Mouse (Mus musculus): ENCODE results near the gene Gopc. TPM values are rescaled to one million over a fixed set of nuclear protein-coding genes. Genes with fewer than 3 reads are reported as not detected.

The Gopc gene
- polyA plus RNA-seq (2015; fragmentation: Nextera tagmentation; extraction: Ambion mirVana), result 19.8 and 20.2 TPM in 2 replicates

- H3K4me2 ChIP-seq (ENCODE audit: low read depth, low read length), result peak within 1 kb of the TSS; percentile 95
These were observed at the start of gene Gopc for GRCm38 (mm10) chr10:52381845-52382591. Gene Gopc (minus strand): TSS chr10:52382124.

DNA sequence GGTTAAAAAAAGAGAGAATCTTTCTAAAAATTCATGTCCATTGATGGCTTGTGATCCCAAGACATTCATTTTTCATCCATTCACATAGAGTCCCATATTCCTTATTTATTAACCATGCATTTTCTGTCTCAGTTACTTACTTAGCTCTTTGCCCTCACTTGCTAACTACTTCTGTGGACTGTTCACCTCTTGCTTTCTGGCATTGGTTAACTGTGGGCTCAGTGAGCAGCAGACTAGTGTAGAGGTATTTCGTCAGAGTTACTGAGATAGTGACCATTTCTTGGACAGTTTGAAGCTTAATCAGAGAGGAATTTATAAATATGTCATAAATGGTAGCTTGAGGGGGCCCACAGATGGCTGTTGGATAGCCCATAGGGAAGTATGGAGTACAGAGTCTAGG lies 49.0 kb upstream of the Gopc start:
- H3K4me2 ChIP-seq (ENCODE audit: low read depth, low read length), result no peak overlapping the region
- H3K9me3 ChIP-seq (ENCODE audit: control insufficient read depth, low read length), result no peaks in the 10 kb centered on the region
- 0 out of 2 replicates have a peak, but pooled peaks cover 2% of the 10 kb centered on the region for H3K4me1 ChIP-seq (replicated peaks; ENCODE audit: control insufficient read depth, insufficient read depth, low read length)
- H3K4me3 ChIP-seq (ENCODE audit: low read length), result no peak overlapping the region
- ATAC-seq (ENCODE audit: low read depth), result no peak
- no peaks in the 10 kb centered on the region for H3K27me3 ChIP-seq (ENCODE audit: control insufficient read depth, insufficient read depth, low read depth, low read length)
- no peak overlapping the region for H3K9ac ChIP-seq (ENCODE audit: low read length)
- WGBS, result 84% methylated on average over 1 of the region's 1 CpGs
- H3K27ac ChIP-seq (ENCODE audit: low read length), result no peak overlapping the region
- H3K36me3 ChIP-seq (ENCODE audit: control insufficient read depth, insufficient read depth, low read length), result peaks cover 28% of the 10 kb centered on the region

More at GRCm38 (mm10) chr10:52381845-52382591, at the start of gene Gopc:
- Histone ChIP-seq H3K27ac (ENCODE audit: low read length) (peak within 1 kb of the TSS; percentile 93), H3K4me3 (ENCODE audit: low read length) (peak within 1 kb of the TSS; percentile 95), H3K9me3 (ENCODE audit: control insufficient read depth, low read length) (no peaks in the 10 kb centered on the region), H3K27me3 (ENCODE audit: control insufficient read depth, insufficient read depth, low read depth, low read length) (no peaks in the 10 kb centered on the region), H3K4me1 (replicated peaks; ENCODE audit: control insufficient read depth, insufficient read depth, low read length) (0 out of 2 replicates have a peak, but pooled peaks cover 5% of the 10 kb centered on the region), H3K9ac (ENCODE audit: low read length) (peak within 1 kb of the TSS; percentile 95), H3K36me3 (ENCODE audit: control insufficient read depth, insufficient read depth, low read length) (no peaks in the 10 kb centered on the region)
- peak; percentile 99 for ATAC-seq (ENCODE audit: low read depth)
- WGBS, result under 1% methylated on average over 55 of the region's 71 CpGs

DNA sequence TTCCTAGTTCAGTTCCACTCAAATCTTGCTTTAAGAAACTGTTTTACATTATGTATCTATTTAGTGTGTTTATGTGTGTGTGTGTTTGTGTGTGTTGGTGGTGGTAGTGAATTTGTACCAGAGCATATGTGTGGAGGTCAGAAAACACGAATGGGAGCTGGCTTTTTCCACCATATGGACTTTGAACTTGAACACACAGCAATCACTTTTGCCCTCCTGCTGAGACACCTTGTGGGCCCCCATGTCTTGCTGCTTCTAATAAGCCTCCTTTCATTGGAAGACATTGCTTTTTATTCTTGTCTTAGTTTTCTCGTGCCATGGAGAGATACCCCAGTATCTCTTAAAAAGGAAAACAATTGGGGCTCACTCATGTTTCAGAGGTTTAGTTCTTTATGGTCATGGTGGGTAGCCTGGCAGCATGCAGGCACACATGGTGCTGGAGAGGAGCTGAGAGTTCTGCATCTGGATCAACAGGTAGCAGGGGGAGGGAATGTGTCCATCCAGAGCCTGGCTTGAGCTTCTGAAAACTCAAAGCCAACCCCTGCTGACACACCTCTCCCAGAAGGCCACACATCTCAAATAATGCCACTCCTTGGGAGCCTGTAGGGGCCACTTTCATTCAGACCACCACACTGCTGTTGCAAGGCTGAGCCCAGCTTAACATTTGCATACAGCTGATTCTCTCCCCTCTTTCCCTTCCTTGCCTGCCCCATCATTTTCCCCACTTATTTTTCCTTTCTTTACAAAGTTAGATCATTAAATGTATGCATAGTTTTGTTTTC lies 45.9 kb upstream of the Gopc start:
- Histone ChIP-seq H3K4me1 (replicated peaks; ENCODE audit: control insufficient read depth, insufficient read depth, low read length) (0 out of 2 replicates have a peak, but pooled peaks cover 2% of the 10 kb centered on the region), H3K9me3 (ENCODE audit: control insufficient read depth, low read length) (no peaks in the 10 kb centered on the region), H3K4me2 (ENCODE audit: low read depth, low read length) (no peak overlapping the region), H3K4me3 (ENCODE audit: low read length) (no peak overlapping the region), H3K36me3 (ENCODE audit: control insufficient read depth, insufficient read depth, low read length) (peaks cover 15% of the 10 kb centered on the region), H3K27ac (ENCODE audit: low read length) (no peak overlapping the region), H3K27me3 (ENCODE audit: control insufficient read depth, insufficient read depth, low read depth, low read length) (no peaks in the 10 kb centered on the region), H3K9ac (ENCODE audit: low read length) (no peak overlapping the region)
- ATAC-seq (ENCODE audit: low read depth), result no peak
- WGBS, result 66% methylated on average over 2 of the region's 2 CpGs

- H3K27me3 ChIP-seq (ENCODE audit: control insufficient read depth, insufficient read depth, low read depth, low read length), result no peaks in the 10 kb centered on the region
- H3K4me3 ChIP-seq (ENCODE audit: low read length), result no peak overlapping the region
- WGBS, result 73% methylated on average over 7 of the region's 7 CpGs
- no peak overlapping the region for H3K27ac ChIP-seq (ENCODE audit: low read length)
- H3K9ac ChIP-seq (ENCODE audit: low read length), result no peak overlapping the region
- H3K9me3 ChIP-seq (ENCODE audit: control insufficient read depth, low read length), result no peaks in the 10 kb centered on the region
- H3K4me2 ChIP-seq (ENCODE audit: low read depth, low read length), result no peak overlapping the region
- H3K36me3 ChIP-seq (ENCODE audit: control insufficient read depth, insufficient read depth, low read length), result peaks cover 10% of the 10 kb centered on the region
- H3K4me1 ChIP-seq (replicated peaks; ENCODE audit: control insufficient read depth, insufficient read depth, low read length), result 0 out of 2 replicates have a peak, but pooled peaks cover 2% of the 10 kb centered on the region
- ATAC-seq (ENCODE audit: low read depth), result no peak
These were observed 44.5 kb upstream of the Gopc start for GRCm38 (mm10) chr10:52426314-52426980.

GRCm38 (mm10) chr10:52423097-52423496 lies 41.2 kb upstream of the Gopc start:
- WGBS, result 79% methylated on average over 2 of the region's 2 CpGs
- no peaks in the 10 kb centered on the region for H3K27me3 ChIP-seq (ENCODE audit: control insufficient read depth, insufficient read depth, low read depth, low read length)
- no peak overlapping the region for H3K4me2 ChIP-seq (ENCODE audit: low read depth, low read length)
- no peaks in the 10 kb centered on the region for H3K9me3 ChIP-seq (ENCODE audit: control insufficient read depth, low read length)
- no peak overlapping the region for H3K27ac ChIP-seq (ENCODE audit: low read length)
- peaks cover 2% of the 10 kb centered on the region; the same call in 1 of the 2 replicates for H3K36me3 ChIP-seq (ENCODE audit: control insufficient read depth, insufficient read depth, low read length)
- H3K4me3 ChIP-seq (ENCODE audit: low read length), result no peak overlapping the region
- peaks cover 18% of the 10 kb centered on the region for H3K4me1 ChIP-seq (replicated peaks; ENCODE audit: control insufficient read depth, insufficient read depth, low read length)
- H3K9ac ChIP-seq (ENCODE audit: low read length), result no peak overlapping the region
- no peak for ATAC-seq (ENCODE audit: low read depth)

DNA sequence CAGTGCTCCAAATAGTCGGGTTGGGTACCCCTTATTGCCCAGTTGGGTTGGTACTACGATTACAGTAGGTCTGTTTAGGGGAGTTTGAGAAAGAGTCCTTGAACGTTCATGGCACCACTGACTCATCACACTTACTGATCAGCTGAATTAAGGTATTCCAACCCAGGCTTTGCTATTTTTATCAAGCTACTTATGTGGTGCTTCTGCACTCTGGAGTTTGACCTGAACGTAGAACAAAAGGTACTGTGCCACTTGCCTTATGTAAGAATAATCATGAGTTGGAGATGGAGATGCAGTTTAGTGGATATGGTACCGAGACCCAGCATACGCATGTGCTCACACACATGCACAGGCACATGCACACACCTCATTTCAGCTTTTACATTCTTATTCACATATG lies 39.8 kb upstream of the Gopc start:
- Histone ChIP-seq H3K4me3 (ENCODE audit: low read length) (no peak overlapping the region), H3K9ac (ENCODE audit: low read length) (no peak overlapping the region), H3K4me1 (replicated peaks; ENCODE audit: control insufficient read depth, insufficient read depth, low read length) (peaks cover 18% of the 10 kb centered on the region), H3K27ac (ENCODE audit: low read length) (no peak overlapping the region), H3K27me3 (ENCODE audit: control insufficient read depth, insufficient read depth, low read depth, low read length) (no peaks in the 10 kb centered on the region), H3K9me3 (ENCODE audit: control insufficient read depth, low read length) (no peaks in the 10 kb centered on the region), H3K4me2 (ENCODE audit: low read depth, low read length) (no peak overlapping the region), H3K36me3 (ENCODE audit: control insufficient read depth, insufficient read depth, low read length) (peaks cover 2% of the 10 kb centered on the region; the same call in 1 of the 2 replicates)
- ATAC-seq (ENCODE audit: low read depth), result no peak
- WGBS, result 79% methylated on average over 6 of the region's 6 CpGs

- WGBS, result 79% methylated on average over 1 of the region's 1 CpGs
- Histone ChIP-seq H3K27ac (ENCODE audit: low read length) (no peak overlapping the region), H3K4me2 (ENCODE audit: low read depth, low read length) (no peak overlapping the region), H3K4me1 (replicated peaks; ENCODE audit: control insufficient read depth, insufficient read depth, low read length) (peaks cover 16% of the 10 kb centered on the region), H3K4me3 (ENCODE audit: low read length) (no peak overlapping the region), H3K27me3 (ENCODE audit: control insufficient read depth, insufficient read depth, low read depth, low read length) (no peaks in the 10 kb centered on the region), H3K36me3 (ENCODE audit: control insufficient read depth, insufficient read depth, low read length) (peaks cover 2% of the 10 kb centered on the region; the same call in 1 of the 2 replicates), H3K9me3 (ENCODE audit: control insufficient read depth, low read length) (no peaks in the 10 kb centered on the region), H3K9ac (ENCODE audit: low read length) (no peak overlapping the region)
- ATAC-seq (ENCODE audit: low read depth), result no peak
These were observed 38.6 kb upstream of the Gopc start for GRCm38 (mm10) chr10:52420526-52420925.

DNA sequence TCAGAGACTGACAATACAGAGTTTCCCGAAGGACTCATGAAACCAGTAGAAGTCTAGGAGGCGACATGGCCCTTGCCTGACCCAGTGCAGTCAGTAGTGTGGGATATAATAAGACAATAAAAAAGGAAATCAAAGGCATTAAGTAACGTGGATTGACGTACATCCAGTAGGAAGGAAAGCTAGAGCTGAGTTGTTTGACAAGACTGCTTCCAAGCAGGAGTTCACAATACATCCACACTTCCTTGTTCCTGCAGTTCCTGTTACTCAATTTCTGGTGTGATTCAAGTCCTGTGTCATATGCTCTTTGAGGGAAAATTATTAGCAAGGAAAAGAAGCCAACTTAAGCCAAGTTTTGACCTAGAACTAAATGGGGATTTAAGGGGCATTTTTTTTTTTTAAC lies 37.5 kb upstream of the Gopc start:
- no peak for ATAC-seq (ENCODE audit: low read depth)
- peak overlapping the region; percentile 87 for H3K4me2 ChIP-seq (ENCODE audit: low read depth, low read length)
- no peak overlapping the region for H3K9ac ChIP-seq (ENCODE audit: low read length)
- H3K9me3 ChIP-seq (ENCODE audit: control insufficient read depth, low read length), result no peaks in the 10 kb centered on the region
- H3K4me3 ChIP-seq (ENCODE audit: low read length), result peak overlapping the region; percentile 100; the same call in 1 of the 2 replicates
- H3K36me3 ChIP-seq (ENCODE audit: control insufficient read depth, insufficient read depth, low read length), result peaks cover 2% of the 10 kb centered on the region; the same call in 1 of the 2 replicates
- H3K27ac ChIP-seq (ENCODE audit: low read length), result no peak overlapping the region
- WGBS, result 61% methylated on average over 4 of the region's 4 CpGs
- H3K4me1 ChIP-seq (replicated peaks; ENCODE audit: control insufficient read depth, insufficient read depth, low read length), result peaks cover 16% of the 10 kb centered on the region
- no peaks in the 10 kb centered on the region for H3K27me3 ChIP-seq (ENCODE audit: control insufficient read depth, insufficient read depth, low read depth, low read length)
